Mouse (Mus musculus) cerebellum, adult 2 months (tissue): ENCODE data around the gene Ssbp3. TPM values are rescaled to one million over a fixed set of nuclear protein-coding genes. Genes with fewer than 3 reads are reported as not detected.
A peak's percentile ranks its signal among the peaks of the same experiment; 100 is the strongest.

Experiments
- DNase-seq, 2 experiments: peaks; one replicate each; pipeline ENCODE4 v3.0.0; 2021
- H3K27ac ChIP-seq: fragments of 200-500 bp; 2 replicates; pipeline ENCODE4 v1.5.1; 2012; ENCODE audit warnings: low read length, control low read depth, inconsistent platforms; ENCODE audit not compliant: insufficient read depth
- H3K27me3 ChIP-seq: fragments of 200-500 bp; 2 replicates; pipeline ENCODE4 v1.6.1; 2012; ENCODE audit warnings: inconsistent platforms, mild to moderate bottlenecking, low read length, moderate library complexity; ENCODE audit not compliant: control insufficient read depth, insufficient read depth
- H3K4me1 ChIP-seq: fragments of 200-500 bp; 2 replicates; pipeline ENCODE4 v1.6.1; 2011; ENCODE audit warnings: low read length; ENCODE audit not compliant: control insufficient read depth, insufficient read depth
- H3K4me3 ChIP-seq: fragments of 200-500 bp; replicated peaks from 2 replicates; pipeline ENCODE3; 2011; ENCODE audit warnings: mild to moderate bottlenecking, low read depth, low read length, control low read depth; ENCODE audit not compliant: insufficient read depth
- CTCF ChIP-seq: fragments of 200-500 bp; IDR thresholded peaks from 2 replicates; pipeline ENCODE4 v1.5.1; 2011; ENCODE audit warnings: low read depth, mild to moderate bottlenecking, control low read depth, low read length, moderate library complexity, borderline replicate concordance; ENCODE audit not compliant: insufficient read depth
- POLR2A ChIP-seq: fragments of 200-500 bp; IDR thresholded peaks from 2 replicates; pipeline ENCODE4 v1.6.1; 2011; ENCODE audit warnings: low read length, control low read depth, borderline replicate concordance; ENCODE audit not compliant: insufficient read depth
- WGBS: fragments of 180-500 bp; shearing (Covaris S2); methylation state at CpG from one replicate; pipeline ENCODE4 v1.1.7; 2018; 5-methylcytosine and 5-hydroxymethylcytosine counted together
- polyA plus RNA-seq: library from polyadenylated mRNA; depleted of rRNA; stranded (reverse); fragments of >200 nt; gene quantifications from 2 replicates; pipeline ENCODE4 v1.2.3, GENCODE M21; 2012

Gene Ssbp3
- polyA plus RNA-seq, 1 experiment: 126 TPM

DNA sequence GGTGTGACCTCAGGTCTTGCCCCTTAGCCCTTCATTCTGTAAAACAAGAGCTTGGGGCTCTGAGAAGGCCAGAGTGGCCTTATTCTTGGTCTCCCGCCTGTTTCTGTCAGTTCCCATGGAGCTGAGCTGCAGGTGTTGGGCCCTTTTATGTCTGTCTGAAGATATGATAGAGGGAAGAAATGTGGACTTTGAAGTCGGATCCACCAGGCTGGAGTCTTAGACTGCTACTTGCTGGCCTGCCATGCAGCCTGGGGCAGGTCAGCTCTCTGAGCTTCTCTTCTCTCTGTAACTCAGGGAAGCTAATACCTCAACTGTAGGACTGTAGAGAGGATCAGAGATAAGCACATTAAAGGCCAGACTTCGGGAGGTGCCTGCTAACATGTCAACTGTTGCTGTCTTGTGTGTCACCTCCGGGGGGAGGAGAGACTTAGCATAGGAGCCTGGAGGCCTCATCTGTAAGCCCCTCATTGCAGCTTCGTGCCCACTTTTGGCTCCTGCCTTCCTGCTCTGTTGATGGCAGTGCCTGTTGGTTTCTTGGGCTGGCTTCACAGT is 90.8 kb downstream of the Ssbp3 start:
- Histone ChIP-seq H3K27me3 (no peaks in the 10 kb centered on the region), H3K27ac (no peak overlapping the region), H3K4me3 (no peak overlapping the region), H3K4me1 (peaks cover 82% of the 10 kb centered on the region)
- TF ChIP-seq POLR2A (no peak), CTCF (no peak)
- 81% methylated on average over 5 of the region's 5 CpGs for WGBS
- no peak for DNase-seq

DNA sequence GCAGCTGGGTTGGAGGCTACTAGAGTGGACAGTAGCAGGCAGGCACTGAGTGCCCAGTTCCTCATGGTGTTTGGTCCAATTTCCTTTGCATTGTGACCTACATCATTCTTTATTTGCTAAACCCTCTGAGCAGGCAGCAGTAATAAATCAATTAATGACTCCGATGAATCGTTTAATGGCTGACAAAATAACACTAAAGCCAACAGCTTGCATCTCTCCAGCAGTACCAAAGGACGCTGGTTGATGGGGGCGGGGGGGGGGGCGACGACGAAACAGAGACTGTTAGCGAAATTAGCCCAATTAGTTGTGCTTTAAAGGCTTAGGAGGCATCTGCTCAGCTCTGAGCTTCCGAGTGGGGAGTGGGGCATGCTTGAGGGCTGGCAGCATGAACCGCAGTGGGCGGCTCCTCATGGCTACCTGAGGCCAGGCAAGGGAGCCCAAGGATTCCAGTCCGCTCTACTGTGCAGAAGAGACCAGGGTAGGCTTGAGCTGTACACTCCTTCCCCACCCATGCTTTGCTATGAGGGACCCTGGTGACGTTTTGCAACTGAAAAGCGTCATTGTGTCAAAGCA is 91.5 kb downstream of the Ssbp3 start:
- Histone ChIP-seq H3K27ac (0 out of 2 replicates have a peak overlapping the region, but pooled peaks have one; percentile 4), H3K27me3 (no peaks in the 10 kb centered on the region), H3K4me1 (peaks cover 80% of the 10 kb centered on the region), H3K4me3 (no peak overlapping the region)
- TF ChIP-seq CTCF (no peak), POLR2A (no peak)
- WGBS: 48% methylated on average over 14 of the region's 14 CpGs
- no peak for DNase-seq

DNA sequence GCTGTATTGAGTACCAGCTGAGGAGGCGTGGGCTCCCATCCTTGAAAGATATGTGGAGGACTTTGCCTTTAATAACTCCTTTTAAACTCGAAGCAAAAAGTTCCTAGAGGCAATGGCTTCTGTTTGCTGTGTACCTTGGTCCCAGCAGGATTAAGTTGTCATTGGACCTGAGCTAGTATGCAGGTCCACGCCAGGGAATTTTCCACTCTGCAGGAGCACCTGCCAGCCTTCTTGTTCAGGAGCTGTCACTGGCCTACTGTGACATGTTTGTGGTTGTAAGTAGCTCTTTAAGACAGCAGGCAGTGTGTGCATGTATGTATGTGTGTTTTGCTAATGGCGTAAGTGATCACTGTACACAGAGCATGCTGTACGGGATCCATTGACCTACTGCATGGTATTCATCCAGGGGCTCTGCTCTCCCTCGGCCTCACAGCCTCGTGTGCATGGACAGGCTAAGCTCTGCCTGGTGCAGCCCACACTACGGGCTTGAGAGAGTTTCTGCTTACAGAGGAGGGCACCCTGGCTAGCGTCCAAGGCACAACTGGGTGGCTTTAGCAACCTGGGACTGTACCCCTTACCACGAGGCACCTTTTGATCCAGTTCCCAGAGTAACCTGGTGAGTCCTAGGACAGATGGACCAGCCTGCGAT is 92.1 kb downstream of the Ssbp3 start:
- Histone ChIP-seq H3K4me3 (no peak overlapping the region), H3K27me3 (no peaks in the 10 kb centered on the region), H3K4me1 (peaks cover 82% of the 10 kb centered on the region), H3K27ac (peak overlapping the region; percentile 80)
- 21% methylated on average over 11 of the region's 11 CpGs for WGBS
- DNase-seq: peak; percentile 78 to 88
- no peak for TF ChIP-seq POLR2A
- TF ChIP-seq CTCF: no peak

DNA sequence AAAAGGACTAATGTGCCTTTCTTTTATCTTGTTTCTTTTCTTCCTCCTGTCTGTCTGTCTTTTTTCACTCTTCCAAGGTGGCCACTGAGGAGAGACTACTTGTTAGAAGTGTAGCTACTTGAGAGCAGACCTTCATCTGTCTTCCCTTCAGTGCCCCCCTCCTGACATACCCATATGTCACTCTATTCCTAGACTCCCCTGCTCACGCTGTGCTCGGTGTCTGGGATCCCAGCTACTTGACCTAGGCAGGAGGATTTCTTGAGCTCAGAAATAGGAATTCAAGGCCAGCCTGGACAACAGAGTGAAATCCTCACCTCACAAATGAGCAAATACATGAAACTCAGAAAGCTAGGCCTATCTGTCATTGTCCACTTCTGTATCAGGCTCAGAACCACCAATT is 92.7 kb downstream of the Ssbp3 start:
- peak; percentile 66 to 82 for DNase-seq
- TF ChIP-seq CTCF (no peak), POLR2A (no peak)
- Histone ChIP-seq H3K4me1 (peaks cover 79% of the 10 kb centered on the region), H3K27me3 (no peaks in the 10 kb centered on the region), H3K4me3 (no peak overlapping the region), H3K27ac (peak overlapping the region; percentile 80)
- WGBS: 7% methylated on average over 2 of the region's 2 CpGs

- WGBS: 70% methylated on average over 3 of the region's 3 CpGs
- no peak for TF ChIP-seq POLR2A
- TF ChIP-seq CTCF: no peak
- Histone ChIP-seq H3K4me1 (peaks cover 79% of the 10 kb centered on the region), H3K4me3 (no peak overlapping the region), H3K27ac (peak overlapping the region; percentile 80), H3K27me3 (no peaks in the 10 kb centered on the region)
- DNase-seq: no peak
These were observed 93.3 kb downstream of the Ssbp3 start for GRCm38 (mm10) chr4:107003786-107004185.

DNA sequence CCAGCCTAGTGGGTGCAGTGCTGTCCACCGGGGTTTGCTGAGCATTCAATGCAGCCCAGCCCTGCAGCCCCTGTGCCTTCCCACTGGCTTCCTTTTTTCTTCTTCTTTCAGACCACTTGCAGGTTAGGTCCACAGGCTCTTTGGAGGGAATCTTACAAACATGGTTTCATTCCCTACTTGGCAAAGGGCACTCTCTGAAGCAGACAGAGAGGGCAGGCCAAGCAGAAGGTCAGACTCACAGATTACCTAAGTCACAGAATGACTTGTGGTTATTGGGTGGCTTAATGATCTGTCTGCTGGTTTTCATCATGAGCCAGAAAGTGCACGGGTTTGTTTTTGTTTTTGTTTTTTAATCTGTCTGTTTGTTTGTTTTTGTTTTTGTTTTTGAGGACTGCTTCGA is 93.8 kb downstream of the Ssbp3 start:
- no peak for TF ChIP-seq CTCF
- Histone ChIP-seq H3K27ac (peak overlapping the region; percentile 80; the same call in 1 of the 2 replicates), H3K4me1 (peaks cover 79% of the 10 kb centered on the region), H3K4me3 (no peak overlapping the region), H3K27me3 (no peaks in the 10 kb centered on the region)
- 86% methylated on average over 3 of the region's 3 CpGs for WGBS
- no peak for DNase-seq

GRCm38 (mm10) chr4:107005166-107005565 is 94.7 kb downstream of the Ssbp3 start:
- 65% methylated on average over 5 of the region's 5 CpGs for WGBS
- no peak overlapping the region for H3K4me3 ChIP-seq
- peaks cover 82% of the 10 kb centered on the region for H3K4me1 ChIP-seq
- DNase-seq: no peak
- no peak for TF ChIP-seq POLR2A
- no peak for TF ChIP-seq CTCF
- H3K27ac ChIP-seq: no peak overlapping the region
- H3K27me3 ChIP-seq: no peaks in the 10 kb centered on the region

GRCm38 (mm10) chr4:107006229-107006628 is 95.7 kb downstream of the Ssbp3 start:
- H3K4me1 ChIP-seq: peaks cover 77% of the 10 kb centered on the region
- H3K27ac ChIP-seq: no peak overlapping the region
- H3K4me3 ChIP-seq: no peak overlapping the region
- DNase-seq: peak; percentile 62
- TF ChIP-seq POLR2A (no peak), CTCF (no peak)
- 30% methylated on average over 4 of the region's 4 CpGs for WGBS
- H3K27me3 ChIP-seq: no peaks in the 10 kb centered on the region
